Mouse (Mus musculus): ENCODE data around the gene Atp5c1. TPM values are rescaled to one million over a fixed set of nuclear protein-coding genes. Genes with fewer than 3 reads are reported as not detected.
A peak's percentile ranks its signal among the peaks of the same experiment; 100 is the strongest.

Gene Atp5c1
- polyA plus RNA-seq (2012; fragmentation: generic; extraction: Trizol), result 526 TPM
- long read RNA-seq, experiment 1, transcript Atp5c1-201 (9 exons, 1,060 nt), result major isoform, 254 of 485 reads
- long read RNA-seq, experiment 1, transcript Atp5c1-203 (10 exons, 1,166 nt), result minor isoform, 199 of 485 reads
- long read RNA-seq, experiment 1, partial matches to known transcripts, result 22 of 485 reads
- long read RNA-seq, experiment 1, other reads (novel, unspliced or antisense), result 10 of 485 reads
- long read RNA-seq, experiment 2, transcript Atp5c1-201 (9 exons, 1,060 nt), result minor isoform, 58 of 374 reads
- long read RNA-seq, experiment 2, transcript Atp5c1-203 (10 exons, 1,166 nt), result major isoform, 293 of 374 reads
- long read RNA-seq, experiment 2, partial matches to known transcripts, result 8 of 374 reads
- long read RNA-seq, experiment 2, other reads (novel, unspliced or antisense), result 14 of 374 reads

DNA sequence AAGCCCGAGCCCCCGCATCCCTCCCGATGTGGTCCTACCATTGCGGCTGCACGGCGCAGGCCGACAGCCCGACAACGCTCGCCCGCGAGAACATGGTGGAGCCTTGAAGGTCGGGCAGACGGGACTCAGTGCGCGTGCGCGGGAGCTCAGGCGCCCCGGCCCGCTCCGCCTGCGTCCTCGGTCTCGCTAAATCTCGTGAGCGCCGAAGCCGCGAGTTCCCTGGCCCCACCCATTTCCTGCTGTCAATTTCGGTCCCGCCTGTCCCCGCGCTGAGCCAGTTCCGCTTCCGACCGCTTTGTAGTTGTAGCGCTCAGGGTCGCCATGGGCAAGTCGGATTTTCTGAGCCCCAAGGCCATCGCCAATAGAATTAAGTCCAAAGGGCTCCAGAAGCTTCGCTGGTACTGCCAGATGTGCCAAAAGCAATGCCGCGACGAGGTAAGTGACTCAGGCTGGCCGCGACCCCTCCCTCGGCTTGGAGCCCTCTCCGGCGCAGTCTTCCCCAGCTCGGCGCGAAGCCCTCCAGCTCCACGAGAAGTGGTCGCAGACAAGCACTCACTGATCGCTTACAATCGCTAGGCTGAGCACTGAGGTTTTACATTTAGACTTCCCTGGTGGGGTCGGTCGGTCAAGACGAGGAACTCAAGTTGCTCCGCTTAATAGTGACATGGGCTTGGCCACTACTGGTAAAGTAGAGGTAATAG is at the start of gene Atp5c1, which contains the start of gene Kin:
Gene Atp5c1, minus strand, starts transcription at position 201 of the 701 bp plus-strand sequence.
Gene Kin, plus strand, starts transcription at position 284 of the 701 bp plus-strand sequence.
- Histone ChIP-seq H3K4me3 (ENCODE audit: insufficient read depth, poor library complexity, severe bottlenecking) (peak within 1 kb of the TSS; percentile 98), H3ac (ENCODE audit: control insufficient read depth, insufficient read length, low read depth) (peak within 1 kb of the TSS; percentile 94), H3K79me2 (ENCODE audit: control insufficient read depth, insufficient read depth) (peaks cover 100% of the 10 kb centered on the region), H3K36me3 (ENCODE audit: control insufficient read depth, insufficient read depth) (peaks cover 27% of the 10 kb centered on the region), H3K79me3 (ENCODE audit: low read depth) (peaks cover 92% of the 10 kb centered on the region), H3K27me3 (ENCODE audit: control insufficient read depth, insufficient read depth, insufficient read length) (no peaks in the 10 kb centered on the region)
- TF ChIP-seq MYOD1 (IDR thresholded peaks at IDR 0.05; ENCODE audit: control insufficient read depth, insufficient read length, low read depth), result no peak
- no peak for TF ChIP-seq USF1 (IDR thresholded peaks at IDR 0.05; ENCODE audit: low read depth)
- TF ChIP-seq MAX (IDR thresholded peaks at IDR 0.05), result no peak
- TF ChIP-seq CEBPB (IDR thresholded peaks at IDR 0.05; ENCODE audit: low read depth), result no peak
- TF ChIP-seq FOSL1 (IDR thresholded peaks at IDR 0.05; ENCODE audit: insufficient read depth, low read length, poor library complexity, severe bottlenecking), result no peak
- TF ChIP-seq CTCF (IDR thresholded peaks at IDR 0.05; ENCODE audit: control insufficient read depth, insufficient read depth, insufficient read length), result no peak

DNA sequence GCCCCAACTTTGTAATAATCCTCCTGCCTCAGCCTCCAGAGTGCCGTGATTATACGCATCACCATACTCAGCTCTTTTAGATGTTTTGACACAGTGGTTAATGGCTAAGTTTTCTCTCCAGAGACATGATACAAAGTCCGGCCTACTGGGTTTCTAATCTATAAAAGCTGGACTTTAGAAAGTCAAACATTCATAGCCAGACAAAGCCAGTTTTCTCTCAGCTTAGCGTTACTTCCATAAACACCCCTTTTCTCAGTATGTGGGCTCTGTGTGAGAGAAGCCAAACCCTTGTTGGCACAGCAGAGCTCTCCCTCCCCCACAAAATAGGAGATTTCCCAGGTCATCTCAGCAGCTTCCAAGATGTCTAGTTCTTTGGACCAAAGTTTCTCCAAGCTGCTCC is 48.3 kb upstream of the Atp5c1 start:
- no peaks in the 10 kb centered on the region for H3K79me3 ChIP-seq (ENCODE audit: low read depth)
- no peak for TF ChIP-seq MYOD1 (IDR thresholded peaks at IDR 0.05; ENCODE audit: control insufficient read depth, insufficient read length, low read depth)
- no peak for TF ChIP-seq MYOG (IDR thresholded peaks at IDR 0.05; ENCODE audit: control insufficient read depth, extremely low read depth, insufficient read length)
- TF ChIP-seq MAX (IDR thresholded peaks at IDR 0.05), result no peak
- TF ChIP-seq CTCF (IDR thresholded peaks at IDR 0.05; ENCODE audit: control insufficient read depth, insufficient read depth, insufficient read length), result no peak
- TF ChIP-seq FOSL1 (IDR thresholded peaks at IDR 0.05; ENCODE audit: insufficient read depth, low read length, poor library complexity, severe bottlenecking), result no peak
- no peak for TF ChIP-seq USF1 (IDR thresholded peaks at IDR 0.05; ENCODE audit: low read depth)
- no peak for TF ChIP-seq CEBPB (IDR thresholded peaks at IDR 0.05; ENCODE audit: low read depth)
- H3K4me3 ChIP-seq (ENCODE audit: insufficient read depth, poor library complexity, severe bottlenecking), result no peak overlapping the region
- H3K27me3 ChIP-seq (ENCODE audit: control insufficient read depth, insufficient read depth, insufficient read length), result no peaks in the 10 kb centered on the region
- no peak overlapping the region for H3ac ChIP-seq (ENCODE audit: control insufficient read depth, insufficient read length, low read depth)
- H3K36me3 ChIP-seq (ENCODE audit: control insufficient read depth, insufficient read depth), result no peaks in the 10 kb centered on the region
- H3K79me2 ChIP-seq (ENCODE audit: control insufficient read depth, insufficient read depth), result no peaks in the 10 kb centered on the region

DNA sequence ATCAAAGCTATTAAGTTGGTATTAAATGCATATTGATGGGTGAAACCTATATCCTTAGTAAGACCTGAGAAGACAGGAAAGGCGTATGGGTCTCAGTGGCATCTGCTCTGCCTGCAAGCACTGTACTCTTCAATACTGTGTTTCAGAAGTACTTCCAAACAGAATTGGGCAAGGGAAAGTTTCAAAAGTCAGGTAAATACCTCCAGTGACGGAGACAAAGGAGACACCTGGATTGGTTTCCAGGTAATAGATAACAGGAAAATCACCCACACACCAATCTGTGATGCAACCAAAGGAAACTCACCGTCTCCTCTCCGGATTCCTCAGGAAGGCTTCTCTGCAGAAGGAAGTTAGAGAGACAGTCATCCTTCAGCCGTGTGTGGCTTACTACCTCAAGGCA is 47.2 kb upstream of the Atp5c1 start:
- Histone ChIP-seq H3K79me2 (ENCODE audit: control insufficient read depth, insufficient read depth) (no peaks in the 10 kb centered on the region), H3ac (ENCODE audit: control insufficient read depth, insufficient read length, low read depth) (no peak overlapping the region), H3K36me3 (ENCODE audit: control insufficient read depth, insufficient read depth) (no peaks in the 10 kb centered on the region), H3K79me3 (ENCODE audit: low read depth) (no peaks in the 10 kb centered on the region), H3K4me3 (ENCODE audit: insufficient read depth, poor library complexity, severe bottlenecking) (no peak overlapping the region), H3K27me3 (ENCODE audit: control insufficient read depth, insufficient read depth, insufficient read length) (no peaks in the 10 kb centered on the region)
- no peak for TF ChIP-seq USF1 (IDR thresholded peaks at IDR 0.05; ENCODE audit: low read depth)
- TF ChIP-seq FOSL1 (IDR thresholded peaks at IDR 0.05; ENCODE audit: insufficient read depth, low read length, poor library complexity, severe bottlenecking), result no peak
- TF ChIP-seq CEBPB (IDR thresholded peaks at IDR 0.05; ENCODE audit: low read depth), result no peak
- no peak for TF ChIP-seq CTCF (IDR thresholded peaks at IDR 0.05; ENCODE audit: control insufficient read depth, insufficient read depth, insufficient read length)
- TF ChIP-seq MYOG (IDR thresholded peaks at IDR 0.05; ENCODE audit: control insufficient read depth, extremely low read depth, insufficient read length), result no peak
- TF ChIP-seq MAX (IDR thresholded peaks at IDR 0.05), result no peak
- TF ChIP-seq MYOD1 (IDR thresholded peaks at IDR 0.05; ENCODE audit: control insufficient read depth, insufficient read length, low read depth), result no peak

DNA sequence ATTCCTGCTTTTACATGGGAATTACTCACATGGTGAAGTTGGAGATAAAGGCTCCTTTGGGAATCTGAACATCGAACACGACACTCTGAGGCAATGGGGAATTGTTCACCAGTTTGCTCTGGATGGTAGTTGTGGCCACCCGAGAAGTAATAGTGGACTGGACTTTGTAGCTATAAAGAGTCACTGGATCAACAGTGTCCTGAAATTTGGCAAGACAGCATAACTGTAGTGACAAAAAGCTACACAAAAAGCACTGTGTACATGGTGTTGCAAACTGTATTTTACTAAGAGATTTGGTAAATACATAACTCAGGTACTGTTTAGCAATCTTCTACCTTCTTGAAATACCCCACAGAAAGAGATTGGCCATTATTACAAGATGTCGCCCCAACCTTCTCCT is 45.8 kb upstream of the Atp5c1 start:
- H3K79me3 ChIP-seq (ENCODE audit: low read depth), result no peaks in the 10 kb centered on the region
- no peaks in the 10 kb centered on the region for H3K36me3 ChIP-seq (ENCODE audit: control insufficient read depth, insufficient read depth)
- no peak overlapping the region for H3ac ChIP-seq (ENCODE audit: control insufficient read depth, insufficient read length, low read depth)
- H3K27me3 ChIP-seq (ENCODE audit: control insufficient read depth, insufficient read depth, insufficient read length), result no peaks in the 10 kb centered on the region
- TF ChIP-seq USF1 (IDR thresholded peaks at IDR 0.05; ENCODE audit: low read depth) (no peak), FOSL1 (IDR thresholded peaks at IDR 0.05; ENCODE audit: insufficient read depth, low read length, poor library complexity, severe bottlenecking) (no peak), MYOD1 (IDR thresholded peaks at IDR 0.05; ENCODE audit: control insufficient read depth, insufficient read length, low read depth) (no peak)
- H3K79me2 ChIP-seq (ENCODE audit: control insufficient read depth, insufficient read depth), result no peaks in the 10 kb centered on the region
- no peak overlapping the region for H3K4me3 ChIP-seq (ENCODE audit: insufficient read depth, poor library complexity, severe bottlenecking)

DNA sequence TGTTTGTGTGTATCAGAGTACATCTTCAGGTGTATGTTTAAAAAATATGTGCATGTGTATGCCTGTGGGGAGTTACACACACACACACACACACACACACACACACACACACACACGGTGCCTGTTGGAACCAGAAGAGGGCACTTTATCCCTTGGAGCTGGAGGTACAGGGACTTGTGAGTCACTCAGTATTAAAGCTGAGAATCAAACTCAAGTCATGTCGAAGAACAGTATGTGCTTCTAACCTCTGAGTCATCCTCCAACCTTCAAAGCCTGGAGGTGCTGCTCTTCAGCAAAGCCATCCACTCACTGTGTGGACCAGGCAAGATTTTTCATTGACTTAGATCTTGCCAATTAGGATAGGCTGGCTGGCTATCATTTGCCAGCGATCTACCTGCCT is 41.5 kb upstream of the Atp5c1 start:
- Histone ChIP-seq H3K79me2 (ENCODE audit: control insufficient read depth, insufficient read depth) (no peaks in the 10 kb centered on the region), H3K27me3 (ENCODE audit: control insufficient read depth, insufficient read depth, insufficient read length) (no peaks in the 10 kb centered on the region), H3K4me3 (ENCODE audit: insufficient read depth, poor library complexity, severe bottlenecking) (no peak overlapping the region), H3ac (ENCODE audit: control insufficient read depth, insufficient read length, low read depth) (no peak overlapping the region), H3K79me3 (ENCODE audit: low read depth) (no peaks in the 10 kb centered on the region), H3K36me3 (ENCODE audit: control insufficient read depth, insufficient read depth) (no peaks in the 10 kb centered on the region)
- TF ChIP-seq CEBPB (IDR thresholded peaks at IDR 0.05; ENCODE audit: low read depth) (no peak), MYOD1 (IDR thresholded peaks at IDR 0.05; ENCODE audit: control insufficient read depth, insufficient read length, low read depth) (no peak)
